Mouse (Mus musculus): ENCODE results near the gene Cst13. TPM values are rescaled to one million over a fixed set of nuclear protein-coding genes. Genes with fewer than 3 reads are reported as not detected.

Gene Cst13
- polyA plus RNA-seq, 2 experiments from 2014 or later: not detected

- peak; percentile 98 for ATAC-seq
Observed at GRCm38 (mm10) chr2:148875335-148875811, 55.5 kb downstream of the Cst13 start, which contains the start of gene Cst3. Cst3 (minus strand) TSS chr2:148875692.

- no peak for ATAC-seq
Observed at GRCm38 (mm10) chr2:148877016-148877770, 57.3 kb downstream of the Cst13 start.

GRCm38 (mm10) chr2:148878641-148879130 is 58.8 kb downstream of the Cst13 start:
- no peak for ATAC-seq

- ATAC-seq: no peak
Observed at GRCm38 (mm10) chr2:148879199-148879598, 59.3 kb downstream of the Cst13 start.

Other genes starting within 250 kb of the Cst13 start
- gene Nxt1, start 147.5 kb upstream of the Cst13 start, polyA plus RNA-seq (2017; shearing (Covaris generic)): 10 to 100 TPM; 55.2 to 64.6 TPM
- gene Gzf1, start 139.1 kb upstream of the Cst13 start, polyA plus RNA-seq (2017; shearing (Covaris generic)): 10 to 100 TPM; 11.1 to 12.3 TPM
- gene Napb, start 87.6 kb upstream of the Cst13 start, polyA plus RNA-seq (2017; shearing (Covaris generic)): 1 to 10 TPM in 1 of 2 experiments, under 1 TPM in 1; 0.45 to 1.6 TPM
- not detected for gene Cstl1, start 69.7 kb upstream of the Cst13 start, polyA plus RNA-seq (2017; shearing (Covaris generic))
- gene Cst11, start 48.6 kb upstream of the Cst13 start, polyA plus RNA-seq (2017; shearing (Covaris generic)): not detected
- not detected for gene 8030411F24Rik, start 38.1 kb upstream of the Cst13 start, polyA plus RNA-seq (2017; shearing (Covaris generic))
- gene Cst12, start 30.7 kb upstream of the Cst13 start, polyA plus RNA-seq (2017; shearing (Covaris generic)): not detected
- gene Cst8, start 21.3 kb upstream of the Cst13 start, polyA plus RNA-seq (2017; shearing (Covaris generic)): not detected
- not detected for gene Cst9, start 15.1 kb downstream of the Cst13 start, polyA plus RNA-seq (2017; shearing (Covaris generic))
- not detected for gene 9230104L09Rik, start 45.0 kb downstream of the Cst13 start, polyA plus RNA-seq (2017; shearing (Covaris generic))
- 100 to 1,000 TPM; 167 to 192 TPM for gene Cst3, start 55.6 kb downstream of the Cst13 start, polyA plus RNA-seq (2017; shearing (Covaris generic))
- gene Gm1330, start 183.2 kb downstream of the Cst13 start, polyA plus RNA-seq (2017; shearing (Covaris generic)): not detected
- not detected for gene Gm10750, start 197.2 kb downstream of the Cst13 start, polyA plus RNA-seq (2017; shearing (Covaris generic))

All from activated CD4-positive, CD25-positive, alpha-beta regulatory T cell, adult 4 months (primary cell).